Mouse (Mus musculus) layer of hippocampus, adult 18-20 months (tissue): ENCODE results near the gene Thbd. TPM values are rescaled to one million over a fixed set of nuclear protein-coding genes. Genes with fewer than 3 reads are reported as not detected.

ENCODE experiments used
- DNase-seq, 2 experiments: peaks; one replicate each; pipeline ENCODE4 v3.0.0; 2022; ENCODE audit warnings: low spot score in 2 of 2
- total RNA-seq, 2 experiments: library from RNA; stranded (reverse); gene quantifications; 2 replicates each; pipeline ENCODE4 v1.2.3; 2021

Gene Thbd
- total RNA-seq, 2 experiments from 2014 or later: 5.8 to 7.3 TPM

- peak in 1 of 2 experiments; percentile 67 for DNase-seq
Measured at GRCm38 (mm10) chr2:148387652-148388581, 20.1 kb downstream of the Thbd start.

- no peak for DNase-seq
Measured at GRCm38 (mm10) chr2:148386927-148387326, 21.1 kb downstream of the Thbd start.

- no peak for DNase-seq
Measured at GRCm38 (mm10) chr2:148386476-148386875, 21.5 kb downstream of the Thbd start.

- DNase-seq: no peak
Measured at GRCm38 (mm10) chr2:148381076-148381475, 26.9 kb downstream of the Thbd start.

GRCm38 (mm10) chr2:148379899-148380413 is 28.0 kb downstream of the Thbd start:
- no peak for DNase-seq

DNA sequence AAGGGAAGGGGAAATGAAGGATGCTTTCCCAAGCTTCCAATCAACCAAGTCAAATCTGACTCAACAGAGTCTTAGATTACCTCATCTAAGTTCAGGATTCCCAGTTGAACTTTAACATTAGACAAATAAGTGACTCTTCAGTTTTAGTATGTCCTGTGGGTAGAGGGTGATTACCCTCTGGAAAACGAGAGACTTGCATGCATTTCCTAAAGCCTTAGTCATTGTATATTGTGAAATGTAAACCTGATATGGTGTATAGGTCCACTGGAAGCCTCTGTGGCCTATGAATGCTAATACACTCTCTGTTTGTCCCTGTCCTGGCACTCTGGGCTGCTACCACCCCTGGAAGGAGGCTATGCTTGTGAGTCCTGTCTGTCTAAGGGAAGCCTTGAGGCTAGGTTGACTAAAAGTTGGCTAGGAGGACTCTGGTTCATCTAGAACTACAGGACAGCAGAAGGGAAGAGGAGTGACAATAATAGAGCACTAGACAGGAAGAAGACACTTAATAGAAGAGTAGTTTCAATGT is 29.1 kb downstream of the Thbd start:
- DNase-seq: no peak

DNA sequence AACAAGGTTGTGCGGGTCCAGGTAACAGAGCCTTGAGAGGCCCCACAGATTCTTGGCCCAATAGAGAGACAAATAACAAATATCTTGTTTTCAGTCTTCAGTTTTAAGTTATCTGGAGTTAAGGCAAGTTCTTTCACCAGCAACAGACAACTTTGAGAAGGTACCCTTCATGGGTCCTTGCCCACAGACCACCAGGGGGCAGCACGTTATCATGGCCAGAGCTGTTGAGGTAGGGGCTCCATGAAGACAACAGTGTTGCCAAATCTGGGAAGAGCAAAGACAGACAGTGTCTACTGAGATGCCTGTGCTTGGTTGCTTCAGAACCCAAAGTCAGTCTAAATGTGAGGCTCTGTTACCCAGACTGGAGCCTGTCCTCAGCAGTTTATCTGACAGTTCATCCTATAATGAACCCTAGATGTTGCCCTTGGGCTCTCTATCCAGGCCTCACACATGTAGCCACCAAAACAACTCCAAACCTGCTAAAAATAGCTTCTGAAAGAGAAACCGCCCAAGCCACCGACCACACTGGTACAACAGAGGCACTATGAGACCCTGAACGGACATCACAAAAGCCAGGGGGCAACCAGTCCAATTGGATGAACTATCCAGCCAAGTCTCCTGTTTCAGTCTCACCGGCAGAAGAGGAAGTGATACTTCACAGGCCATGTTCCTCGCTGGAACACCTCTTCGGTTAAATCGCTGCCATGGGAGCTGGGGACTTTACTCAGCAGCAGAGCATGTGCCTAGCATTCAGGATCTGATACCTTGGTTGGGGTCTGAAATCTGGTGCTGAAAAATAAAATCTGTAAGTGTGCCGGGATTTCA is 32.5 kb downstream of the Thbd start:
- DNase-seq: no peak

- DNase-seq: peak in 1 of 2 experiments; percentile 18
Measured at GRCm38 (mm10) chr2:148373602-148374071, 34.4 kb downstream of the Thbd start.

DNA sequence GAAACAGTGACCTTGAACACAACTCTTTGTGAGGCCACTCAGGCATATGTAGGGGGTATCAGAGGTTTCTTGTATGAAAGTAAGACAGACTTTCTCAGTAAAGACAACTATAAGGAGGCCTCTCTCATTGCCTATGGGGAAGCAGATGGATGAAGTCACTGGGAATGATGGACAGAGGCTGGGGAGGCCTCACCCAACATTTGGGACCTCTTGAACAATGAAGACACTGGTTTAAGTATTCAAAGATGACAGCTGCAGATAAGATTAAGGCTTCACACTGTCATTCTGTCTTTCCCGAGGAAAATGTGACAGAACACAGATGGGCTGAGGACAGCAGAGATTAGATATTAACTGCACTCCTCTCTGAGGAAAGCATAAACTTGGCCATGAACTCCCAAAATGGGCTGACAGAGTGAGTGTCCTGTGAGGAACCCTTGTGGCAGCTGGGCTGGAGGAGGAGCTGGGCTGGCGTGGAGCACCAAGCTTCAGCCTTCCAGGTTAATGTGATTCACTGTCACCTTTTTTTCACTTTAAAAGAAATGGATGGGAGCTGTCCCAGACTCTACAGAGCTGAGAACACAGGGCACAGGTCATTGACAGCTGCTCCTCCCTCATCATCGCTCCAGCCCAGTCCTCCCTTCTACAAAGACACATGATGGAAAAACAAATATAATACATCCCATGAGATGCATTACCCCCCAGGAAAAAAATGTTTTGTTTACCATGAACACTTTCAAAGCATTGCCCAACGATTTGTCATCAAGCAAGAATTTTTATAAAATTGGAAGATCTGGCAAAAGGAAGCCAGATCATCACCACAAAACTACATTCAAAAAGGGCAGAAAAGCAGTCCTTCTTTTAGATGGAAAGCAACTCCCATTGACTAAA is 36.0 kb downstream of the Thbd start:
- no peak for DNase-seq

- DNase-seq: no peak
Measured at GRCm38 (mm10) chr2:148365227-148365626, 42.8 kb downstream of the Thbd start.

DNA sequence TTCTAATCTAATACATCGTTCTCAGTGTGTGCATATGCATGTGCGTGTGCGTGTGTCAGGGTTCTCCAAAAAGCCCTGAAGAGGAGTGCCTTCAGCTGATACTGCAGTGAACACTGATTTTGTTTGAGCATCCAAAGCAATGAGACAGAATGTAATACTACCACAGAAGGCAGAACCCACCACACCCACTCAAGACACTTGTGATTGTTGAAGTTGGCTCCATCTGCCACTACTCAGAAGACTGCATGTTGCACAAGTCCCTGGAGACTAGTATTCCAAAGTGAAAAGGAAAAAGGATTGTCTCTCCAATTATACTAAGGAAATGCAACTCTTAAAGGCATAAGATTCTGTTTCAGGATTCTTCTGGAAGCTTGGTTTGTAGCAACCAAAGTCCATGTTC is 43.5 kb downstream of the Thbd start:
- DNase-seq: peak; percentile 49 to 82

- DNase-seq: no peak
Measured at GRCm38 (mm10) chr2:148357145-148357544, 50.8 kb downstream of the Thbd start.

Other genes starting within 250 kb of the Thbd start
- 10 to 100 TPM; 78.1 to 85.4 TPM for gene Sstr4, start 12.8 kb downstream of the Thbd start, total RNA-seq
- 1 to 10 TPM; 3.0 to 3.5 TPM for gene Cd93, start 35.4 kb upstream of the Thbd start, total RNA-seq